Mouse (Mus musculus): ENCODE data around the gene Nr6a1. TPM values are rescaled to one million over a fixed set of nuclear protein-coding genes. Genes with fewer than 3 reads are reported as not detected.

The Nr6a1 gene
- polyA plus RNA-seq, 1 experiment from 2014 or later = 0.87 TPM

DNA sequence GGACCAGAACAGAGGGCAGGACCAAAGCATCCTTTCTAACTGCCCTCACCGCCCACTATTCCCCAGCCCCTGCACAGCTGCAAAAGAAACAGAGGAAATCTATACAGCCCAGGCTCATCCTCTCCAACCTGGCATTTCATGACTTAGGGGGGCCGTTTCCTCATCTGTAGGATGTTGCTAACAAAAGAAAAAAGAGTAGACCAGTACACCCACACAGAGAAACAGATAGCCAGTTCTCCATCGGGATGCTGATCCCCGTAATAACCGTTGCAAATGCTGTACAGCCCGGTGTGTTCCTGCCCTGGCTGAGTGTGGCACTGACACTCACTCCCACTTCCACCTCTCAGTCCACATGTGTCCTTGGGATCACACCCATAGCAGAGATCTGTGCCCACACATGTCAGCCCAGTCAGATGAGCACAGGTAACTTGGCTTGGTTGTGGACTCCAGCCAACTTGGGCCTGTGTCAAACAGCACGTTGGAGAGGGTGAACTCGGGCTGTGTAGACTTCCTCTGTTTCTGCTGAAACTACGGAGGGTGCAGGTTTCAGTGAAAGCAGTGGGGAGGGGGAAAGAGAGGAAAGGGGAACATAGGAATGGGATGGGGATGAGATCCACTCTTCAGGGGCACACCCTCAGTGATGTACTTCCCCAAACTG lies 9.4 kb upstream of the Nr6a1 start:
- no peaks in the 10 kb centered on the region for H3K36me3 ChIP-seq

DNA sequence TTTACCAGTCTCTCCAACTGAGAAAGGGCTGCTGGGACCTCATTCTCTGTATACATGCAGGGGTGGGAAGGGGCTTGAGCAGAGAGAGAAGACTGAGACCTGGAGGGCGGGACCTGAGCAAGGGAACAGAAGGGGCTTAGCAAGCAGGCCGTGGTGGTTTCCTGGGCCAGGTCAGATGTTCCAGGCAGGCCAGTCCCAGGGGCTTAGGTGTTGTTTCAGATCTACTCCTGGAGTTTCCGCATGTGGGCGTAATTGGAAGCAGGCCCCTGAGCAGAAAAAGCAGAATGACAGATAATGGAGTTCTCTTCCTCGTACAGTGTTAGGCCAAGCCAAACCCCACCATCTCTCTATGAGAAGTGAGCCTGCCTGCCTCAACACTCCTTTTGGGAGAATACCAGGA lies 7.4 kb upstream of the Nr6a1 start:
- ATAC-seq (ENCODE audit: extremely low read depth, insufficient number of reproducible peaks, low FRiP score, low TSS enrichment) = no peak
- Histone ChIP-seq H3K9me3 (0 out of 2 replicates have a peak, but pooled peaks cover 3% of the 10 kb centered on the region), H3K27ac (replicated peaks) (peak overlapping the region; percentile 73), H3K4me3 (no peak overlapping the region), H3K27me3 (replicated peaks) (peaks cover 8% of the 10 kb centered on the region; the same call in 1 of the 2 replicates), H3K36me3 (no peaks in the 10 kb centered on the region), H3K9ac (peak overlapping the region; percentile 51; the same call in 1 of the 2 replicates), H3K4me1 (peaks cover 39% of the 10 kb centered on the region), H3K4me2 (peak overlapping the region; percentile 20)
- 42% methylated on average over 5 of the region's 5 CpGs for WGBS

More for the DNA sequence above, 9.4 kb upstream of the Nr6a1 start:
- H3K9me3 ChIP-seq = 0 out of 2 replicates have a peak, but pooled peaks cover 3% of the 10 kb centered on the region
- no peak overlapping the region for H3K27ac ChIP-seq (replicated peaks)
- H3K27me3 ChIP-seq (replicated peaks) = no peaks in the 10 kb centered on the region
- 71% methylated on average over 9 of the region's 9 CpGs for WGBS
- no peak for ATAC-seq (ENCODE audit: extremely low read depth, insufficient number of reproducible peaks, low FRiP score, low TSS enrichment)
- no peak overlapping the region for H3K4me3 ChIP-seq
- peaks cover 32% of the 10 kb centered on the region for H3K4me1 ChIP-seq
- no peak overlapping the region for H3K4me2 ChIP-seq
- H3K9ac ChIP-seq = no peak overlapping the region

DNA sequence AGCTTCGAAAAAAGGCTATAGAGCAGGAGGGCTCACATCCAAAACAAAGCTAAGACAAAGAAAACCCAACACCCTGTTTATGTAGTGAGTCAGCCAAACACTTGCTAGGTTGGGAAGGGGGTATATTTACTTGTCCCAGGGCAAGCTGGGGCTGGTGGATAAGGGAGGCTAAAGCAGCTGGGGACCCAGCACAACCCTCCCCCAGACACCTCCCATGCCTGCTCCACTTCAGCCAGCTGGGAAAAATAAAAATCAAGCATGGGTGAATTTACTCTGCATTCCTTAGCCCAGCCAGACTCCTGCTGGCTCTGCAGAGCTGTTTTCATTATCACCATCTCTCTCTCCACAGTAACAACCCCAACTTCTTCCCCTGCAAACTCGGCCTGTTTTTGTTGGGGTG lies 6.4 kb upstream of the Nr6a1 start:
- no peak for ATAC-seq (ENCODE audit: extremely low read depth, insufficient number of reproducible peaks, low FRiP score, low TSS enrichment)
- Histone ChIP-seq H3K9me3 (0 out of 2 replicates have a peak, but pooled peaks cover under 1% of the 10 kb centered on the region), H3K9ac (peak overlapping the region; percentile 33), H3K4me2 (peak overlapping the region; percentile 20), H3K4me1 (peaks cover 39% of the 10 kb centered on the region), H3K27ac (replicated peaks) (peak overlapping the region; percentile 73), H3K36me3 (no peaks in the 10 kb centered on the region), H3K4me3 (no peak overlapping the region), H3K27me3 (replicated peaks) (peaks cover 10% of the 10 kb centered on the region; the same call in 1 of the 2 replicates)
- 17% methylated on average over 2 of the region's 2 CpGs for WGBS

DNA sequence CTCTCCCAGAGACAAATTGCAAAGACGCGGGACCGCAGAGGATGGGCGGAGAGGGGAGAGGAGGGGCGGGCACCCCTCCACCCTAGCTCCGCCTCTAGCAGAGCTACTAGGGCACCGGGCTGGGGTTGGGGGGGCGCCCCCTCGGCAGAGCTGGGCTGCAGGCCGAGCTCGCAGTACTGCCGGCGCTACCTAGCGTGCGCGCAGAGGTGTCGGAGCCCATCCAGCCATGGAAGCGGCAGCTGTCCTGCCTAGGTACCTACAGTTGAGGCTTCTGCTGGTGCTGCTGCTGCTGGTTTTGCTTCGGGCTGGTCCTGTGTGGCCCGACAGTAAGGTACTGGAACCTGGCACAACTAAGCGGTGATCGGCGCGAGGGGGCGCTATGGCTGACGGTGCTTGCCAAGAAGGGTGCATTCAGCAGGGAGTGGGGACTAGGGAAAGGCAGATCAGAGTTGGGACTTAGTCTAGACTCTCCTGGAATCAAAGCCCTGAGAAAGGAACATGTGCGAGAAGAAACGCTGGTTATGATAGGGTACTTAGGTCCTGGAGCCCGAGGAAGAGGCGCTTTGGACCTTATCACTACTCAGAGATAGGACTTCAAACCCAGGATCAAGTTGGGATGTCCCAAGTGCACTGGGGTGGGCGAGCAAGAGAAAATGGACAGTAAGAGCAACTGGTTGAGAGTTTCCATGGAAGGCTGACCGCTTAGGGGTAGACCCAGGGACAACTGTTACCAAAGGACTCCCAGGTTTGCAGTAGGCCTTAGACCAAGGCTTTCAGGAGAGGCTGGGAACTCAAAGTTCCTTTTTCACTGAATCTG lies 4.6 kb upstream of the Nr6a1 start, which contains the start of gene Olfml2a:
Gene Olfml2a (plus strand): TSS at position 128 of the 817 bp plus-strand sequence.
- peaks cover 17% of the 10 kb centered on the region; the same call in 1 of the 2 replicates for H3K27me3 ChIP-seq (replicated peaks)
- H3K27ac ChIP-seq (replicated peaks) = peak within 1 kb of the TSS; percentile 9; the same call in 1 of the 2 replicates
- H3K4me2 ChIP-seq = peak within 1 kb of the TSS; percentile 83
- peak within 1 kb of the TSS; percentile 54 for H3K4me3 ChIP-seq
- H3K9me3 ChIP-seq = no peaks in the 10 kb centered on the region
- WGBS = 6% methylated on average over 32 of the region's 32 CpGs
- H3K9ac ChIP-seq = peak within 1 kb of the TSS; percentile 78
- ATAC-seq (ENCODE audit: extremely low read depth, insufficient number of reproducible peaks, low FRiP score, low TSS enrichment) = peak; percentile 52
- H3K4me1 ChIP-seq = peaks cover 39% of the 10 kb centered on the region
- no peaks in the 10 kb centered on the region for H3K36me3 ChIP-seq

DNA sequence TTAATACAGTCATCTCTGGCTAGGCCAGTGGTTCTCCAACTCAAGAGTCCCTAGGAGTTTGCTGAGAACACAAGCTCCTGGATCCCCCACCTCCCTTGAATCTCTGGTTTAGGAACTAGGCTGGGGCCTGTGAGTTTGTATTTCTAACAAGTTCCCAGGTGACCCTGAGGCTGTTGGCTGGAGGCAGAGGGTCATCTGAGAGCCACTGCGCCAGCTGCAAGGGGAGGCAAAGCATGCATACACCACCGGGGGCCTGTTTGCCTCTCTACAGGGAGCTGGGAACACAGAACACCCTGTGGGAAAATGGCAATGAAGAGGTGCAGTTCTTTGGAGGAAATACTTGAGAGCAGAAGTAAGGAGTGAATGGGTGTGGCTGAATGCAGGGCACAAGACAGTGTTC lies 2.8 kb upstream of the Nr6a1 start:
- Histone ChIP-seq H3K9ac (no peak overlapping the region), H3K4me1 (peaks cover 37% of the 10 kb centered on the region), H3K9me3 (no peaks in the 10 kb centered on the region), H3K27me3 (replicated peaks) (peaks cover 17% of the 10 kb centered on the region; the same call in 1 of the 2 replicates), H3K4me3 (no peak overlapping the region), H3K36me3 (no peaks in the 10 kb centered on the region), H3K27ac (replicated peaks) (no peak overlapping the region), H3K4me2 (no peak overlapping the region)
- 48% methylated on average over 2 of the region's 2 CpGs for WGBS
- no peak for ATAC-seq (ENCODE audit: extremely low read depth, insufficient number of reproducible peaks, low FRiP score, low TSS enrichment)

DNA sequence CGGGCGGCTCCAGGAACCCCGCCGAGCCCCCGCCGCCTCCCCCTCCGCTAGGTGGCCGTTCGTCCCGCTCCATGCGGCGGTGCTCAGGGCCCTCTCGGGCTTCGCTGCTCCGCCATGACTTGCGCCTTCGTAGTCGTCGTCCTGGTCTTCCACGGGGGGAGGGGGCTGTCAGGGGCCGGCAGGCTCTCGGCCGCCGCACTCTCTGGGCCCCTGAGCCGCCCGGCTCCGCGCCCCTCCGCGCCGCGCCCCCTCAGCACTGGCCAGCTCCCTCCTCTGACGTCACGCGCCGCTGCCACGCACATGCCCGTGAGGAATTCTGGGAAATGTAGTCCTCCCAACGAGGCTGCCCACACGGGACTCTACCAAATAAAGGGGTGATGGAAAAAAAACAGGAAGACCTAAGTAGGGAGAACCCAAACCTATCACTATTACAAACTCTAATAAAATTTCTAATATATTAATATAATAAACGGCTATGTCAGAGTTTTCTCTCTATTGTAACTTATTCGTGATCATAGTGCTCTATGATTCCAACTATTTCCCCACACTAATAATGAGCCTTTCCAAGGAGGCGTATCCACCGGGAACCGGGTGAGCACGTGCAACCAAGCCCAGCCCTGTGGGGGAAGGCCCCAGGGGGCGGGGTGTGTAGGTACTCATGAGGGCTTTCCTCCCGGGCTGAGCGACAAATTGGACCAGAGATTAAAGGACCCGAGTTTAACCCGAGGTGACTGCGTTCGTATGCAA lies 1.2 kb downstream of the Nr6a1 start:
- H3K4me2 ChIP-seq = peak overlapping the region; percentile 99
- no peaks in the 10 kb centered on the region for H3K9me3 ChIP-seq
- H3K4me3 ChIP-seq = peak overlapping the region; percentile 93
- WGBS = under 1% methylated on average over 47 of the region's 53 CpGs
- peak overlapping the region; percentile 84 for H3K9ac ChIP-seq
- ATAC-seq (ENCODE audit: extremely low read depth, insufficient number of reproducible peaks, low FRiP score, low TSS enrichment) = peak; percentile 93
- peaks cover 15% of the 10 kb centered on the region for H3K4me1 ChIP-seq
- no peaks in the 10 kb centered on the region for H3K36me3 ChIP-seq
- peak overlapping the region; percentile 63 for H3K27ac ChIP-seq (replicated peaks)
- peaks cover 28% of the 10 kb centered on the region for H3K27me3 ChIP-seq (replicated peaks)

DNA sequence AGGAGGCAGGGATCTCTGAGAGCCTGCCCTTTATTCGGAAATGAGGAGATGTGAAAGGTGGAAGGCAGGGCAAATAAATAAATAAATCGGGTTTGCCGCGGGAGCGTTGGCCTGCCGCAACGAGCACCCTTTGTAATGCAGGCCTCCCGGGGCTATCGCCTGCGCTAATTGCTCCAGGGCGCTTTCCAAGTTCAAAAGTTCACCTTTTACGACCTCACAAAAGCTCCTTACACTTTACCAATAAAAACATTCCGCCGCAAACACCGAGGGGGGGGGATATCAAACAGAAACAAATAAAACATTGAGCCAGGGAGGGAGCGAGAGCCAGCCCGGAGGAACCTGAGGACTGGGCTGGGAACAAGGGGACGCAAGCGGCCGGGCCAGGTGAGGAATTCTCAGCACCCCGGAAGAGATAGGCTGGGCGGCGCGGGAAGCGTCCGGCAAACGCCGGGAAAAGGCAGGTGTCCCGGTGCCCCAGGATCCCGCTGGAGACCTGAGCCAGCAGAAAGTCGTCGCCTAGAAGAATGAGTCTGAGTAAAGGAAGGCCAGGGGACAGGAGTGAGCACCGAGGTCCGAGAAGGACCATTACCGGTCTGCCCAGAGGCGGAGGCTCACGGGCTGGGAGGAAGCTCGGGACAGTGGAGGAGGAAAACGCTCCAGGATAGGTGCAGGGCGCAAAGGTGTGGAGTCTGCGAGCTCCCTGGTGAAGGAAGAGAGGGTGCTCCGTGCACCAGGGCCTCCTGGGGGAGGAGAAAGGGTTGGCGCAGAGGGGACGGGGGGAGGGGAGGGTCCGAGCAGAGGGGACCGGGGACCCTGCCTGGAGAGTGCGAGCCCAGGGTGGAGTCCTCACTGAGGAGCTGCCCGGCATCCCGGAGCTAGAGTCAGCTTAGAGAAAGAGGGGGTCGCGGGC lies 2.1 kb downstream of the Nr6a1 start:
- Histone ChIP-seq H3K9me3 (no peaks in the 10 kb centered on the region), H3K4me2 (peak overlapping the region; percentile 99), H3K4me1 (peaks cover 13% of the 10 kb centered on the region), H3K36me3 (no peaks in the 10 kb centered on the region), H3K4me3 (peak overlapping the region; percentile 93), H3K27me3 (replicated peaks) (peaks cover 23% of the 10 kb centered on the region), H3K9ac (peak overlapping the region; percentile 84), H3K27ac (replicated peaks) (peak overlapping the region; percentile 32; the same call in 1 of the 2 replicates)
- ATAC-seq (ENCODE audit: extremely low read depth, insufficient number of reproducible peaks, low FRiP score, low TSS enrichment) = peak; percentile 39; the same call in 1 of the 2 replicates
- under 1% methylated on average over 51 of the region's 51 CpGs for WGBS

DNA sequence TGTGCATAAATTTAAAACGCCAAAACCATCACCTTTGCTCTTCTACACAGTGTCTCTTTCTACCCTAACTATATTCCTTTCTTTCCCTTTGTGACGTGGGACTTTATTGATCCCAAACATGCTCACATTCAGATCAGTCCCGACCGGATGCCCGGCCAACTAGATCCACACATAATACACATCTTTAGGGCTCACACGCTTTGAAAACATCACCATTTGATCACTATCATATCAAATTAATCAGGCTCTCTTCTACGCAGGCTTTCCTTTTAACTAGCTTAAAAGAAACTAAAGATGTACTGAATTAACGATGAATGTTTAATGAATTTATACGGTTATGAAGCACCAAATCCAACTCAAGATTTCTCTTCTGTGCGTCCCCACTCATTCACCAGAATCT lies 2.9 kb downstream of the Nr6a1 start:
- Histone ChIP-seq H3K4me1 (peaks cover 13% of the 10 kb centered on the region), H3K9me3 (no peaks in the 10 kb centered on the region), H3K27me3 (replicated peaks) (peaks cover 20% of the 10 kb centered on the region), H3K4me2 (peak overlapping the region; percentile 99), H3K4me3 (peak overlapping the region; percentile 93), H3K36me3 (no peaks in the 10 kb centered on the region), H3K27ac (replicated peaks) (no peak overlapping the region), H3K9ac (peak overlapping the region; percentile 84)
- no peak for ATAC-seq (ENCODE audit: extremely low read depth, insufficient number of reproducible peaks, low FRiP score, low TSS enrichment)
- WGBS = 25% methylated on average over 10 of the region's 10 CpGs

DNA sequence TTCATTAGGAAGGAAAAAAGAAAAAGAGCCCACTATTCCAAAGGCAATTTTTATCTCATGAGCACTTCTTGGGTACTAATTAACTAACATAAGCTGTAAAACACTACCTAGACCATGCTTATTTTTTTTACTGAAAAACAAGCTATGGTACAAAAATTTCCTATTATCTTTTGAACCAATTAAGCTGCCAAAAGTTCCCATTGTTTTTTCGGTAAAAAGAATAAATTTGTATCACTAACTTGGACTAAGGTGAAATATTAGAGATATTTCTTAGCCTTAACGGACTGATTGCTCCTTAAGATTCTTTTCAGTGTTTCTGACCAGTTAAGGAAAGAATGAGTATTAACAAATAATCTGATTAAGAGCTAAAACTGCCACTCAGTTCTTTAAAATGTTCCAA lies 3.6 kb downstream of the Nr6a1 start:
- 62% methylated on average over 2 of the region's 2 CpGs for WGBS
- Histone ChIP-seq H3K27me3 (replicated peaks) (peaks cover 19% of the 10 kb centered on the region), H3K4me2 (no peak overlapping the region), H3K4me3 (no peak overlapping the region), H3K4me1 (peaks cover 13% of the 10 kb centered on the region), H3K36me3 (no peaks in the 10 kb centered on the region), H3K9me3 (no peaks in the 10 kb centered on the region), H3K27ac (replicated peaks) (no peak overlapping the region), H3K9ac (no peak overlapping the region)
- no peak for ATAC-seq (ENCODE audit: extremely low read depth, insufficient number of reproducible peaks, low FRiP score, low TSS enrichment)

DNA sequence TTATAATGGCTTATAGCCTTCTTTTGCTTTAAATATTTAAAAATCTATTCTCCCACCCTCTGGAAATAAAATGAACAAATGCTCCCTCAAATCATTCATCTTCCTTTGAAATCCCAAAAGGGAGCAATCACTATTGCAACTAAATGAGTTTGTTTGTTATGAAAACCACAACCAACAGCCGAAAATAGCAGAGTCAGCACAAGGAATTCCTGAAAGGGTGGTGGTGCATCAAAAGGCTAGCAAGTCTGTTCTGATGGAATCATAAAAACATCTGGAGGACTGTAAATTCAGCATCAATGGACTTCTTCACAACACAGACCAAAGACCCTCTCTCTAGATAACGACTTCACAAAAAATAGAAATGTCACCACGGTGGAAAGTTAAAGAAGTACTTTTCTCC lies 4.0 kb downstream of the Nr6a1 start:
- H3K9me3 ChIP-seq = no peaks in the 10 kb centered on the region
- H3K4me2 ChIP-seq = no peak overlapping the region
- peaks cover 16% of the 10 kb centered on the region for H3K27me3 ChIP-seq (replicated peaks)
- peaks cover 13% of the 10 kb centered on the region for H3K4me1 ChIP-seq
- no peak overlapping the region for H3K27ac ChIP-seq (replicated peaks)
- WGBS = 61% methylated on average over 3 of the region's 3 CpGs
- H3K9ac ChIP-seq = no peak overlapping the region
- no peak for ATAC-seq (ENCODE audit: extremely low read depth, insufficient number of reproducible peaks, low FRiP score, low TSS enrichment)
- H3K4me3 ChIP-seq = no peak overlapping the region
- no peaks in the 10 kb centered on the region for H3K36me3 ChIP-seq
